Mouse (Mus musculus) MEL-GATA-1-ER (cell line): ENCODE measurements around the gene Vegfa.

ENCODE experiments used
- DNase-seq: peaks from one replicate; pipeline ENCODE4 v3.0.0-alpha.2; 2012; ENCODE audit warnings: low read depth; ENCODE audit errors: extremely low read depth

Vegfa gene

GRCm38 (mm10) chr17:46052146-46052545, 20.0 kb upstream of the Vegfa start:
- DNase-seq = no peak

GRCm38 (mm10) chr17:46051356-46051755, 19.2 kb upstream of the Vegfa start:
- DNase-seq = no peak

DNA sequence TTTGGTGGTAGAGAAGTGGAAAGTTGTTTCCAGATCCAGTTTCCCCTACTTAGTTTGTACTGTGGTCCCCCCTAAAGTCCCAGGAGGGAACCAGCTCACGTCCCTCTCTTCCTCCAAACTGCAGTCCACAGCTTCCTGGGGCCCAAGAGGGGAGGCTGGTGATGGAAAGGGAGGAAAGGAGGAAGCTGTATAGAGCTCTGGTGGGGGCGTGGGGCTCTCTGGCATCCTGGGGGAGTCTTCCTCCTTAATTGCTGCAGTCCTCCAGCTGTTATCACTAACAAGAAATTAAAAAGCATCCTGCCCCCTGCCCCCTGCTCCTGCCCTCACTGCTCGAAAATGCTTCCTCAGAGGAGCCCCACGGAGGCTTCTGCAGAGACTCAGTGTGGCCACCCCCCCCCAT, 17.4 kb upstream of the Vegfa start:
- DNase-seq = no peak

- no peak for DNase-seq
Observed at GRCm38 (mm10) chr17:46048184-46048583, 16.0 kb upstream of the Vegfa start.

DNA sequence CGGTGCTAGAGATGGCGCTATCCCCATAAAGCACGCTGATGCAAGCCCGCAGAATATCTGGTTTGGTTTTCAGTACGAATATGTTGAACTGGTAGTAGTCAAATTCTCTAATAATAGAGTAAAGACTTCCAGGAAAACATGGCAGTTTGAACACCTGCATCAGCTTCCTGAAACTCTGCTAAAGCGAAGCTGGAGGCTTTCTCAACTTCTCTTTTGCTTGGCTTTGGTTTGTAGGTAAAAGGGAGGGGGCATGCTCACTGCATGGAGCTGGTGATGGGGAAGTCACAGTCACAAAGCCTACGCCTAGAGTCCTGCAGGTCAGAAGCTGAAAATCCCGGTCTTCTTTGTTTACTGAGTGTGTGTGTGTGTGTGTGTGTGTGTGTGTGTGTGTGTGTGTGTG, 13.6 kb upstream of the Vegfa start:
- DNase-seq = no peak

DNA sequence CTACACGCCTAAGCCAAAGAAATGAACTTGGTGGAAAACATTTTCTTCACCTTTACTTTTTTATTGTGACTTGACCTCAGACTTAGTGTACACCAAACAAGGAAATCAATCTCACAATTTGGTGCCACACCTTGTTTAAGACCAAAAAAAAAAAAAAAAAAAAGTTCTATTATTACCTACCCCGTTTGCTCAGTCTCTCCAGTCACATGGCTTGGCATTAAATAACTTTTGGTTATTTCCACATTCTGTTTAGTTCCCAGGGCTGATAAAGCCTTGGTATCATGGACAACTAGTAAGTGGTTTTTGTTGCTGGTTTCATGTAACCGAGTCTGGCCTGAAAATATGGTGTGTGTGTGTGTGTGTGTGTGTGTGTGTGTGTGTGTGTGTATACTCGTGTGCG, 12.8 kb upstream of the Vegfa start:
- no peak for DNase-seq

GRCm38 (mm10) chr17:46042158-46042557, 10.0 kb upstream of the Vegfa start:
- DNase-seq = no peak

GRCm38 (mm10) chr17:46041679-46042078, 9.5 kb upstream of the Vegfa start:
- DNase-seq = no peak

GRCm38 (mm10) chr17:46041223-46041622, 9.1 kb upstream of the Vegfa start:
- no peak for DNase-seq

DNA sequence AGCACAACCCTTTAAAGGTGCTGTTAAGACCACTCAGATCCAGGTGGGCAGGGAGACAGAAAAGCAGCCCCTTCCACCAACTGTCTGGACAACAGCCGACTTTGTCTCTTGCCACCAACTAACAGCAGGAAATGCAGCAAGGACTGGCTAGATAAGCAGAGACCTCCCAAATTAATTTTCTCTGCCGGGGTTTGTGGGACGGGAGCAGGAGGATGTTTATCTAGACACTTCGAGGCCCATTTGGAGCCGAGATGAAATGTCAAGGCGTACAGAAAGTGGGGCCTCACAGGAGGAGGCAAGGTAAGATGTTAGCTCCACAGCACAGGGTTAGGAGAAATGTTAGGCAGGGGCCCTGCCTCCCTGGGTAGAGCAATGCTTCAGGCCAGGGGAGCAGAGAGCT, 8.4 kb upstream of the Vegfa start:
- DNase-seq = no peak

GRCm38 (mm10) chr17:46038906-46039305, 6.7 kb upstream of the Vegfa start:
- DNase-seq = no peak

GRCm38 (mm10) chr17:46036400-46036799, 4.2 kb upstream of the Vegfa start:
- no peak for DNase-seq

DNA sequence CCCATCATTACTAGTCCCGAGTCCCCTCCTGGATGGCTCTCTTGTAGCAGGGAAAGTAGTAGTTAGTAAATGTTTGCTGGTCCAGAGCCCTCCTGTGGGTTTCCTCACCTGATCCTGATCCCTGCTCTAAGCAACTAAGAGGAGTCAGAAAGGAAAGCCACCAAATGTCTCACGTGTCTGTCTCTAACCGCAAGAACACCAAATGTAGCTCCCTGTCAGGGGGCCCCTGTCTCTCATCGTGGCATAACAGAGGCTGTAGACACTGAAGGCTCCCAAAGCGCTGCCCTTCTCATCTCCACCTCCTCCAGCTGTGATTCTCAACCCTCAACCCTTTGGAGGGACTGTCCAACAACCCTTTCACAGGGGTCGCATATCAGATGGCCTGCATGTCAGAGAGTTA, 1.9 kb upstream of the Vegfa start:
- no peak for DNase-seq

DNA sequence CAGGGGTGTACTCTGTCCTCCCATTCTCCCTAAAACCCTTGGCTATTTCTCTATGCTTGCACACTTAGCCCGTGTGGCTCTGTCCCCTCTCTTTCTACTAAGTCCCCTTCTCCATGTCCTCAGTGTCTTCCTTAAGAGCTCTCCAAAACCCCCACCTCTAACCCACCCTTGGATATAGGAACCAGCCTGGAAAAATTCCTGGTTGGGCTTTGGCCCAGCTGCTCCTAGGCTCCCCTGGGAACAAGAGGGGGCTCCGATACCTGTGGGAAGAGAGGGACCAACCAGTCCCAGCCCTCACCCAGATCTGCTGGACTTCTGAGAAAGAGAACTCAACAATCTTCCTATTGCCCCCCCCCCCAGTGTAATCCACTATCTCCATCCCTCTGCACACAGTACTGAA, 1.4 kb upstream of the Vegfa start:
- DNase-seq = no peak

GRCm38 (mm10) chr17:46033122-46033521, 953 bp upstream of the Vegfa start:
- no peak for DNase-seq

- no peak for DNase-seq
Observed at GRCm38 (mm10) chr17:46031621-46032211, 453 bp downstream of the Vegfa start.

DNA sequence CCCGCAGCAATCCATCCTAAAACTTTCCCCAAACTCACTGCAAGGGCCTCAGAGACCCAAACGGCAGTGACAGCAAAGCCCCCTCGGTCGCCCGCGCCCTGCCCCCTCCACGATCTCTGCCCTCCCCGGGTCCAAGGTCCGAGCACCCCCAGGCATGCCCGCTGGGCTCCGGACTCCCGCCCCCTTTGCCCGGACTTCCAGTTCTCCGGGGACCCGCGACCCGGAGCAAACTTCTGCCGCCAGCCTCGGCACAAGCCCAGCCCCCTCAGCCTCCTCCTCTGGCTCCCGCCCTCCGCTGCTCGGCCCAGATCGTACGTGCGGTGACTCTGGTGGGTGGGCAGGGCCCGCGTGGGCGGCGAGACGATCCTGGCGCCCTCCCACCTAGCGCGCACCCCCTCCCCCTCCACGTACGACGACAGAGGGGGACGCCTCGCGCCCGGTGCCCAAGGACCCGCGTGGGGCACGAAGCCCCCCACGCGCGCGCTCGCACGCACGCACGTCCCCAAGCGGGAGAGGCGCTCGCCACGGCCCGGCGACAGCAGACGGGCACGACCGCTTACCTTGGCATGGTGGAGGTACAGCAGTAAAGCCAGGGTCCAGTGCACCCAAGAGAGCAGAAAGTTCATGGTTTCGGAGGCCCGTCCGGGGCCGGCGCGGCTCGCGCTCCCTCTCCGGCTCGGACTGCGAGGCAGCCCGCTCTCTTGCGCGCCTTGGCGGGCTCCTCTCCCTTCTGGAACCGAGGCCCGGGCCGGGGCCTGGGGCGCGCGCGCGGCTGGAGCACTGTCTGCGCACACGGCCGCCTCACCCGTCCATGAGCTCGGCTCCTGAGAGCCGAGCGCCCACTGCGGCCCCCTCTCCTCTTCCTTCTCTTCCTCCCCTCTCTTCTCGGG, 1.2 kb downstream of the Vegfa start:
- no peak for DNase-seq

DNA sequence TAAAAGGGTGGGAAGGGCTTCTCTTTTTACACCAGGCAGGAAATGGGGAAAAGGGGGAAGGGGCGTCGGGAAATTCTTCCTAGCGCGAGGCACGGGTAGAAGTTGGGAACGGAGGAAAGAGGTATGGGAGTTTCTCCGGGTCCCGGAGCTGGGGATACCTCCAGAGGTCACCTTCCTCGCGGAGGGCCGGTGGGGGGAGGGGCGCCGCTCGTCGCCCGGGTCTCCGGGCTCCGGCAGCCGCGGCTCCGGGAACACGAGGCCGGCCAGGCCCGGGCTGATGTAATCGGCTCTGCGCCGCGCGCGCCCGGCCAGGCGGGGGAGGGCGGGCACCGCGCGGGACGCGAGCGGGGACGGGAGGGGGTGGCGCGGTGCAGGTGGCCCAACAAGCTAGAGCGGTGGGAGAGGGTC, 1.8 kb downstream of the Vegfa start:
- DNase-seq = no peak

DNA sequence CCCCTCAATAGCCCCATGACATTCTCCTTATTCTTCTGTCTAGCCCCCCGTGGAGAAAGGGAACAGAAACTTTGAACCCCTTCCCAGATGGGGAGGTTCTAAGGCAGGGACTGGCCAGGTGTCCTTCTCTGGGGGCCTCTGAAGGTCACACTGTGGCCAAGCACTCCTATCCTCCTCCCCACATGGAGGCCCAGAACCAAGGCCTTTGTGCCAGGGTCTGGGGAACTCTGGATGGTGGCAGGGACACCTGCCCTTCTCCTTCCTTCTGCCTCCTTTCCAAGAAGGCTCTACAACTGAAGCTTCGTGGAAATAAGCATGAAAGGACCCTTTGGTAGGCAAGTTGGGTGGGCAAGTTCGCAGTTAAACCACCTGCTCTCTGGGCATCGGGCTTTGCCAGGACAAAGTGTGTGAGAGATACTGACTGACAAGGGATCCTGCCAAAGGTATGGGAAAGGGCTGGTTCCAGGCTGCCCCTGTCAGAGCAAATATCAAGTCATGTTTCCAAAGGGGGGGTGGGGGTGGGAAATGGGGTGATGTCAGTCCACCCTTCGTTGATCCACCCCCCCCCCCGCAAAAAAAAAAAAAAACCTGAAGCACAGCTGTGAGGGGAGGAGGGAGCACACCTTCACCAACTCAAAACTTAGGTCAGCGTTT, 2.5 kb downstream of the Vegfa start:
- no peak for DNase-seq

DNA sequence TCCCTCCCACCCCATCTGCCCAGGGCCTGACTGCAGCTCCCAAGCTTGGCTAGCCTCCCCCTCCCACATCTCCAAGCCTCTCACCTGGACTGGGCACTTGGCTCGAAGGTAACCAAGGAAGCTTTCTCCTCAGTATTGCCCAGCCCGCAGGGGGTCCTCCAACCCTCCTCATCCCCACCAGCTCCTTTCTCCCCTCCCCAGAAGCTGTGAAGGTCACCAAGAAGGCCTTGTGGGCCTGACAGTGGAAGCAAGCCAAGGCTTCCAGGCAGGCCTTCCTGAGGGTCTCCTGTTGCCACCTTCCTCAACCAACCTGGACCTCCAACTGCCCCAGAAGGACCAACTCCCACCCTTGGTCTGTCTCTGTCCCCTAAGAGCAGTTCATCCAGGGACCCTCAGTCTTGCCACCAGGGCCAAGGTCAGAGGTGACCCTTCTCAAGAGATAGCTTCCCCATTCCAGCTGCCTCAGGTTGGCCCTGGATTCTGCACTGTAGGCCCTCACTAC, 3.1 kb downstream of the Vegfa start:
- no peak for DNase-seq

GRCm38 (mm10) chr17:46028210-46029051, 3.7 kb downstream of the Vegfa start:
- no peak for DNase-seq
